Mouse (Mus musculus): ENCODE results near the gene Cpeb4. TPM values are rescaled to one million over a fixed set of nuclear protein-coding genes. Genes with fewer than 3 reads are reported as not detected.

Gene Cpeb4
- polyA plus RNA-seq, 1 experiment from 2014 or later, result 6.7 TPM

DNA sequence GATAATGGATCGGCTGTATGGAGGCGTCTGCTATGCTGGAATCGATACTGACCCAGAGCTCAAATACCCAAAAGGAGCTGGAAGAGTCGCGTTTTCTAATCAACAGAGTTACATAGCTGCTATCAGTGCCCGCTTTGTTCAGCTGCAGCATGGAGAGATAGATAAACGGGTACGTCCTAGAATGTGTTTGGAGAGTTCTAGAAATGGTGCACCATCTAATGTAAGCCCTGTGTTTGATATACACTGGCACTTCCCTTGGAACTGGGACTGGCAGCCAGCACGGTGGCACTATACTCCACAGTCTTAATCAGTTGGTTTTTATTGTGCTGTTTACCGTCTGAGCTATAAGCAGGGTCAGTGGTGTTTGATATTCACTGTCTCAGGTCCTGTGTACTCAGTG is 58.0 kb downstream of the Cpeb4 start:
- H3K36me3 ChIP-seq (ENCODE audit: insufficient read depth, low read length), result peaks cover 34% of the 10 kb centered on the region
- H3K27me3 ChIP-seq (ENCODE audit: insufficient read depth, low read length), result no peaks in the 10 kb centered on the region
- H3K9ac ChIP-seq (ENCODE audit: low read depth, low read length), result no peak overlapping the region
- ATAC-seq (replicated peaks; ENCODE audit: low FRiP score, low read depth) (no peak), DNase-seq (ENCODE audit: low spot score) (no peak)
- no peaks in the 10 kb centered on the region for H3K4me1 ChIP-seq (replicated peaks; ENCODE audit: insufficient read depth, low read length)
- WGBS, result 95% methylated on average over 10 of the region's 10 CpGs
- no peak overlapping the region for H3K27ac ChIP-seq
- no peak overlapping the region for H3K4me2 ChIP-seq (ENCODE audit: low read length)
- no peaks in the 10 kb centered on the region for H3K9me3 ChIP-seq (replicated peaks; ENCODE audit: low read length)
- no peak for TF ChIP-seq CTCF (IDR thresholded peaks at IDR 0.05; ENCODE audit: low read depth)
- H3K4me3 ChIP-seq (replicated peaks; ENCODE audit: low read depth, low read length), result no peak overlapping the region

DNA sequence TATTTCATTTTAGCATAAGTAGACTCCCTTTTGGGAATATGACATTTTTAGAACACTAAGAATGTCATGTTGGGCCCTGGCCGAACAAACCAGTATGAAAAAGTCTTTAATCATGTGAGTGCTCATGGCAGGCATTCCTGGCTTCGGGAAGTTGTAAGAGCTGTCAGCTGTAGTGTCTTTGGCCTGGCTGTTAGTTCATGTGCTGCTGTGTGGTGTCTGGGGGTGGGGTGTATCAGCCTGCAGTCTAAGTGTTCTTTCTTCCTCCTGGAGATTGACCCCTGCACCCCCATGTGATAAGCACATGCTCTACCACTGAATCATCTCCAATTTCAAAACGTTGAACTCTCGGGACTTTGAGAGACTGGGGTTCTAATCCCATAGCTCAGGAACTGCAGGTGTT is 63.6 kb downstream of the Cpeb4 start:
- Histone ChIP-seq H3K4me1 (replicated peaks; ENCODE audit: insufficient read depth, low read length) (no peaks in the 10 kb centered on the region), H3K9me3 (replicated peaks; ENCODE audit: low read length) (no peaks in the 10 kb centered on the region), H3K4me3 (replicated peaks; ENCODE audit: low read depth, low read length) (no peak overlapping the region), H3K27me3 (ENCODE audit: insufficient read depth, low read length) (no peaks in the 10 kb centered on the region), H3K27ac (no peak overlapping the region), H3K4me2 (ENCODE audit: low read length) (no peak overlapping the region), H3K36me3 (ENCODE audit: insufficient read depth, low read length) (peaks cover 11% of the 10 kb centered on the region), H3K9ac (ENCODE audit: low read depth, low read length) (no peak overlapping the region)
- WGBS, result 49% methylated on average over 4 of the region's 4 CpGs
- TF ChIP-seq CTCF (IDR thresholded peaks at IDR 0.05; ENCODE audit: low read depth), result no peak
- DNase-seq (ENCODE audit: low spot score) (no peak), ATAC-seq (replicated peaks; ENCODE audit: low FRiP score, low read depth) (no peak)

DNA sequence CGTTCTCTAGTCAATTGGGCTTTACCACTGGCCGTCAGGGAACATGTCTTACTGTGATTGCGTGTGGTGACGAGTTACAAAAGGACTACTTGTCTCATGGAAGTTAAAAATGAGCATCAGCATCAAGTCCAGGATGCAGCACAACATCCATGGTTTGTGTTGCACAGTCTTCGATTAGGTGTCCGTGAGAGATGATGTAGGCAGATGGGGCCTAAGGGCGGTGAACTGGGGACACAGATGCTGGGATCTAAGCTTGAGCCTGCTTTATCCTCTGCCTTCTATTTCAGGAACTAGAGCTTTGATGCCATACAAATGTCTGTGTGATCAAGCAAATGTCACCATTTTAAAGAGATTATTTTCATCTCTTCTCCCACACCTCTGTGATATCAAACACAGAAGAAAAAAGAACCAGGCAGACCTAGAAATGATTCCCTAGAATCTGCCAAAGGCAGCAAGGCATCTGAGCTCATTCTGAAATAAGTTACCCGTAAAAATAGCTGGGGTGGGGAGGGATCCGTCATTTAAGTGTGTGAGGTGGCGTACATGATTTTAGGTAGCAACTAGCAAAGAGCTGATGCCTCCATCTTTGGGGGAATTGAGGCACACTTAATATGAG is 65.0 kb downstream of the Cpeb4 start:
- H3K4me3 ChIP-seq (replicated peaks; ENCODE audit: low read depth, low read length), result no peak overlapping the region
- TF ChIP-seq CTCF (IDR thresholded peaks at IDR 0.05; ENCODE audit: low read depth), result no peak
- 87% methylated on average over 10 of the region's 10 CpGs for WGBS
- DNase-seq (ENCODE audit: low spot score) (no peak), ATAC-seq (replicated peaks; ENCODE audit: low FRiP score, low read depth) (no peak)
- no peaks in the 10 kb centered on the region for H3K4me1 ChIP-seq (replicated peaks; ENCODE audit: insufficient read depth, low read length)
- H3K9ac ChIP-seq (ENCODE audit: low read depth, low read length), result no peak overlapping the region
- no peak overlapping the region for H3K4me2 ChIP-seq (ENCODE audit: low read length)
- H3K9me3 ChIP-seq (replicated peaks; ENCODE audit: low read length), result no peaks in the 10 kb centered on the region
- H3K27ac ChIP-seq, result no peak overlapping the region
- H3K36me3 ChIP-seq (ENCODE audit: insufficient read depth, low read length), result 0 out of 2 replicates have a peak, but pooled peaks cover 3% of the 10 kb centered on the region
- no peaks in the 10 kb centered on the region for H3K27me3 ChIP-seq (ENCODE audit: insufficient read depth, low read length)

DNA sequence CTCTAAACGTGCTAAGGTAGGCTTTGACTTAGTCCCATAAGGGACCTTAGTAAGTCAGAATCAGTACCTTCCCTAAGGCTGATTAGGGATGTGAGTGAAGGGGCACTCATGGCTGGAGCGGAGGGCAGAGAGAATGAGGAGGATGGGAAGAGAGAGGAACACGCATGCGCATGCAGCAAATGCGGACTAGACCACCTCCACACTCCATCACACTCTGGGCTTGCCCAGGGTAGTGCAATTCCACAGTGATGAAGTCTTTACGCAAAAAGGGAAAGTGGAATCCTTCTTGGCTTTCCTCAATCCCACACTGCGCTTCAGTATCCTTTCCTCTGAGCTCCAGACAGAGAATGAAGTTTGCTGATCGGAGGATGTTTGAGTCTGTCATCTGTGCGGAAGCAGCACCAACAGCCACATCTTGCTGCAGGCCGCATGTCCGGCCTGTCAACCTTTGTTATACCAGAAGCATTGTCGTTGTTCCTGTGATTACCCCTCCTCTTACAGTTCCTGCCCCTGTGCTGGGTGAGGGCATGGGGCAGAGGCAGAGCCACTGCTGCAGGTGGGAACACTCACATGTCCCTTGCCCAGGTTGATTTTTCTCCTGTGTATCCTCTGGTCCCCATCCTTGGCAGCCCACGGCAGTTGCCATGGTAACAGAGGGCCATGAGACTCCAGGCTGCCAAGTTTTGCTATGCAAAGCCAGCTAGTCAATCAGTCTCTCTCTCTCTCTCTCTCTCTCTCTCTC is 69.1 kb downstream of the Cpeb4 start:
- WGBS, result 75% methylated on average over 13 of the region's 13 CpGs
- no peak for ATAC-seq (replicated peaks; ENCODE audit: low FRiP score, low read depth)
- Histone ChIP-seq H3K4me3 (replicated peaks; ENCODE audit: low read depth, low read length) (no peak overlapping the region), H3K4me2 (ENCODE audit: low read length) (no peak overlapping the region), H3K4me1 (replicated peaks; ENCODE audit: insufficient read depth, low read length) (no peaks in the 10 kb centered on the region), H3K9ac (ENCODE audit: low read depth, low read length) (no peak overlapping the region), H3K27ac (no peak overlapping the region), H3K9me3 (replicated peaks; ENCODE audit: low read length) (no peaks in the 10 kb centered on the region), H3K36me3 (ENCODE audit: insufficient read depth, low read length) (no peaks in the 10 kb centered on the region), H3K27me3 (ENCODE audit: insufficient read depth, low read length) (no peaks in the 10 kb centered on the region)
- no peak for TF ChIP-seq CTCF (IDR thresholded peaks at IDR 0.05; ENCODE audit: low read depth)
- no peak for DNase-seq (ENCODE audit: low spot score)

- Histone ChIP-seq H3K9ac (ENCODE audit: low read depth, low read length) (no peak overlapping the region), H3K4me1 (replicated peaks; ENCODE audit: insufficient read depth, low read length) (no peaks in the 10 kb centered on the region), H3K9me3 (replicated peaks; ENCODE audit: low read length) (no peaks in the 10 kb centered on the region), H3K4me2 (ENCODE audit: low read length) (no peak overlapping the region), H3K27ac (no peak overlapping the region), H3K4me3 (replicated peaks; ENCODE audit: low read depth, low read length) (no peak overlapping the region), H3K27me3 (ENCODE audit: insufficient read depth, low read length) (no peaks in the 10 kb centered on the region), H3K36me3 (ENCODE audit: insufficient read depth, low read length) (no peaks in the 10 kb centered on the region)
- WGBS, result 85% methylated on average over 4 of the region's 4 CpGs
- ATAC-seq (replicated peaks; ENCODE audit: low FRiP score, low read depth) (no peak), DNase-seq (ENCODE audit: low spot score) (peak; percentile 57)
- TF ChIP-seq CTCF (IDR thresholded peaks at IDR 0.05; ENCODE audit: low read depth), result peak; percentile 56
Measured at GRCm38 (mm10) chr11:31941640-31942638, 69.9 kb downstream of the Cpeb4 start.

- ATAC-seq (replicated peaks; ENCODE audit: low FRiP score, low read depth) (no peak), DNase-seq (ENCODE audit: low spot score) (no peak)
- no peak overlapping the region for H3K9ac ChIP-seq (ENCODE audit: low read depth, low read length)
- no peaks in the 10 kb centered on the region for H3K27me3 ChIP-seq (ENCODE audit: insufficient read depth, low read length)
- TF ChIP-seq CTCF (IDR thresholded peaks at IDR 0.05; ENCODE audit: low read depth), result no peak
- no peak overlapping the region for H3K4me3 ChIP-seq (replicated peaks; ENCODE audit: low read depth, low read length)
- WGBS, result 76% methylated on average over 3 of the region's 3 CpGs
- no peaks in the 10 kb centered on the region for H3K36me3 ChIP-seq (ENCODE audit: insufficient read depth, low read length)
- no peaks in the 10 kb centered on the region for H3K9me3 ChIP-seq (replicated peaks; ENCODE audit: low read length)
- H3K4me1 ChIP-seq (replicated peaks; ENCODE audit: insufficient read depth, low read length), result no peaks in the 10 kb centered on the region
- H3K27ac ChIP-seq, result no peak overlapping the region
- no peak overlapping the region for H3K4me2 ChIP-seq (ENCODE audit: low read length)
Measured at GRCm38 (mm10) chr11:31945471-31945870, 73.5 kb downstream of the Cpeb4 start.

All from kidney, postnatal 0 days (tissue).